Mouse (Mus musculus) embryonic facial prominence, embryonic 15.5 days (tissue): ENCODE results near the gene Pmch. TPM values are rescaled to one million over a fixed set of nuclear protein-coding genes. Genes with fewer than 3 reads are reported as not detected.

Source experiments
- ATAC-seq: fragments of 200-750 bp; cut with Nextera tagmentation; 2 replicates; pipeline ENCODE4 v1.8.0; 2017; ENCODE audit warnings: low read depth, moderate TSS enrichment; ENCODE audit not compliant: insufficient number of reproducible peaks, low FRiP score, low TSS enrichment
- H3K27ac ChIP-seq: fragments of 300-500 bp; sonication (generic); replicated peaks from 2 replicates; pipeline ENCODE4 v1.5.1; 2015; ENCODE audit warnings: mild to moderate bottlenecking, inconsistent platforms
- H3K27me3 ChIP-seq: fragments of 300-500 bp; sonication (generic); 2 replicates; pipeline ENCODE4 v1.6.1; 2015; ENCODE audit warnings: inconsistent platforms
- H3K36me3 ChIP-seq: fragments of 300-500 bp; sonication (generic); 2 replicates; pipeline ENCODE4 v1.6.1; 2015; ENCODE audit warnings: mild to moderate bottlenecking, inconsistent platforms
- H3K4me1 ChIP-seq: fragments of 300-500 bp; sonication (generic); 2 replicates; pipeline ENCODE4 v1.6.1; 2015; ENCODE audit warnings: inconsistent platforms
- H3K4me2 ChIP-seq: fragments of 300-500 bp; sonication (generic); replicated peaks from 2 replicates; pipeline ENCODE4 v1.6.1; 2015; ENCODE audit warnings: mild to moderate bottlenecking, inconsistent platforms
- H3K4me3 ChIP-seq: fragments of 300-500 bp; sonication (generic); replicated peaks from 2 replicates; pipeline ENCODE4 v1.5.1; 2015; ENCODE audit warnings: mild to moderate bottlenecking, inconsistent platforms
- H3K9ac ChIP-seq: fragments of 300-500 bp; sonication (generic); 2 replicates; pipeline ENCODE4 v1.6.1; 2015; ENCODE audit warnings: inconsistent platforms
- H3K9me3 ChIP-seq: fragments of 300-500 bp; sonication (generic); replicated peaks from 2 replicates; pipeline ENCODE4 v1.6.1; 2016; ENCODE audit warnings: inconsistent platforms
- WGBS: fragments of 180-500 bp; shearing (Covaris S2); methylation state at CpG from one replicate; pipeline ENCODE4 v1.1.7; 2015; 5-methylcytosine and 5-hydroxymethylcytosine counted together
- polyA plus RNA-seq: library from polyadenylated mRNA; unstranded; fragments of >200 nt; fragmentation: Nextera tagmentation; extraction: Ambion mirVana; gene quantifications from 2 replicates; pipeline ENCODE4 v1.2.1, GENCODE M21; 2015

The Pmch gene
- polyA plus RNA-seq, 1 experiment from 2014 or later, result 0.27 TPM

- no peak for ATAC-seq
- Histone ChIP-seq H3K27ac (no peak overlapping the region), H3K36me3 (no peaks in the 10 kb centered on the region), H3K27me3 (no peaks in the 10 kb centered on the region), H3K9me3 (no peaks in the 10 kb centered on the region), H3K4me1 (no peaks in the 10 kb centered on the region), H3K4me3 (no peak overlapping the region), H3K9ac (no peak overlapping the region), H3K4me2 (no peak overlapping the region)
- 95% methylated on average over 16 of the region's 16 CpGs for WGBS
These were observed 44.8 kb downstream of the Pmch start for GRCm38 (mm10) chr10:88135630-88136029.

Other genes starting within 250 kb of the Pmch start
- 62.8 and 77.8 TPM in 2 replicates for gene Igf1, start 232.8 kb upstream of the Pmch start, polyA plus RNA-seq
- gene Parpbp, start 55.9 kb downstream of the Pmch start, polyA plus RNA-seq, result 8.6 TPM in 2 replicates
- 60.3 and 63.8 TPM in 2 replicates for gene Nup37, start 55.9 kb downstream of the Pmch start, polyA plus RNA-seq
- gene Washc3, start 110.0 kb downstream of the Pmch start, polyA plus RNA-seq, result 61.3 and 63.8 TPM in 2 replicates